Mouse (Mus musculus): ENCODE data around the gene Pld6. TPM values are rescaled to one million over a fixed set of nuclear protein-coding genes. Genes with fewer than 3 reads are reported as not detected.
"Not testable (repeated sequence)": the region's sequence is repeated elsewhere in the genome, so short reads cannot be mapped to it uniquely, and the experiment has no call there.

Gene Pld6
- polyA plus RNA-seq, 1 experiment from 2014 or later: 0.60 TPM

DNA sequence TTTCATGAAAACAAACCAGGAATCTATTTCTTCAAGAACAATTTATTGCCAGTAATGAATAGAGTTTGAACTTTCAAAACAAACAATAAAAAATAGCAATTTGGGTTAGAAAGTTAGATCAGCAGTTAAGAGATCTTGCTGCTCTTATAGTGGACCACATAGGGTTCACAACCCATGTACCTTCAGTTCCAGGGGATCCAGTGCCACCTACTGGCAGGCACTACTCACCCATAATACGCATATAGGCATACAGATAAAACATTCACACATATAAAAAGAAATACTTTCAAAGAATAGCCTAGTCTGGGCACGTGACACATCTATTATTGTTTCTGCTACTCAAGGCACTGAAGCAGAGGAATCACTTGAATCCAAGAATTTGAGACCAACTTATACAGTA is 40.8 kb downstream of the Pld6 start:
- Histone ChIP-seq H3K4me1 (ENCODE audit: control insufficient read depth, insufficient read depth, low read length) (no peaks in the 10 kb centered on the region), H3K36me3 (ENCODE audit: control insufficient read depth, insufficient read depth, low read length) (peaks cover 14% of the 10 kb centered on the region), H3K4me3 (ENCODE audit: low read depth, low read length) (no peak overlapping the region), H3K27me3 (ENCODE audit: control insufficient read depth, insufficient read depth, low read length) (no peaks in the 10 kb centered on the region), H3K9ac (ENCODE audit: low read length) (no peak overlapping the region), H3K27ac (ENCODE audit: low read depth, low read length) (no peak overlapping the region), H3K9me3 (ENCODE audit: control insufficient read depth, low read length) (no peaks in the 10 kb centered on the region), H3K4me2 (ENCODE audit: low read depth) (no peak overlapping the region)
- DNase-seq (ENCODE audit: low spot score): no peak
- 94% methylated on average over 2 of the region's 2 CpGs for WGBS
- no peak for ATAC-seq (ENCODE audit: insufficient read depth, low FRiP score, low TSS enrichment)

DNA sequence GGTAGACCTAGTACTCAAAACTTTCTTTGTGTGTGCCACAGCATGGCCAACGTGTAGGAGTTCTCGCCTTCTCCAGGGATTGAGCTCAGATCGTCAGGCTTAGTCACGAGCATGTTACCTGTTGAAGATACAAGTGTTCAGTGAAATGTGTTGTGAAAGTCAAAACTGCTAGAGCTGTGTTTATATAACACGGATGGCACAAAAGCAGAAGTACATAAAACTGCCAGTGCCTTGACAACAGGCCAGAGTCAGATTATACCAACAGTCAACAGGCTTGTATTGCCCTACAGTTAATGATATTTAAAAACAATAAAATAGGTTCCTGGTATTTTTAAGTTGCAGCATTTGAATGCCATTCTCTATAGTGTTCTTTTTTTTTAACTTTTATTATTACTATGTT is 41.6 kb downstream of the Pld6 start:
- H3K9me3 ChIP-seq (ENCODE audit: control insufficient read depth, low read length): no peaks in the 10 kb centered on the region

GRCm38 (mm10) chr11:59744374-59744773 is 43.1 kb downstream of the Pld6 start:
- no peak for ATAC-seq (ENCODE audit: insufficient read depth, low FRiP score, low TSS enrichment)
- WGBS: 95% methylated on average over 4 of the region's 4 CpGs
- Histone ChIP-seq H3K27ac (ENCODE audit: low read depth, low read length) (no peak overlapping the region), H3K4me1 (ENCODE audit: control insufficient read depth, insufficient read depth, low read length) (no peaks in the 10 kb centered on the region), H3K27me3 (ENCODE audit: control insufficient read depth, insufficient read depth, low read length) (no peaks in the 10 kb centered on the region), H3K4me3 (ENCODE audit: low read depth, low read length) (no peak overlapping the region), H3K4me2 (ENCODE audit: low read depth) (no peak overlapping the region), H3K9ac (ENCODE audit: low read length) (no peak overlapping the region), H3K9me3 (ENCODE audit: control insufficient read depth, low read length) (no peaks in the 10 kb centered on the region), H3K36me3 (ENCODE audit: control insufficient read depth, insufficient read depth, low read length) (peaks cover 12% of the 10 kb centered on the region)
- DNase-seq (ENCODE audit: low spot score): no peak

More for the DNA sequence above, 41.6 kb downstream of the Pld6 start:
- no peaks in the 10 kb centered on the region for H3K27me3 ChIP-seq (ENCODE audit: control insufficient read depth, insufficient read depth, low read length)
- no peak overlapping the region for H3K27ac ChIP-seq (ENCODE audit: low read depth, low read length)
- peaks cover 11% of the 10 kb centered on the region for H3K36me3 ChIP-seq (ENCODE audit: control insufficient read depth, insufficient read depth, low read length)
- 93% methylated on average over 5 of the region's 5 CpGs for WGBS
- ATAC-seq (ENCODE audit: insufficient read depth, low FRiP score, low TSS enrichment): no peak
- no peaks in the 10 kb centered on the region for H3K4me1 ChIP-seq (ENCODE audit: control insufficient read depth, insufficient read depth, low read length)
- no peak for DNase-seq (ENCODE audit: low spot score)
- H3K9ac ChIP-seq (ENCODE audit: low read length): no peak overlapping the region
- no peak overlapping the region for H3K4me3 ChIP-seq (ENCODE audit: low read depth, low read length)
- H3K4me2 ChIP-seq (ENCODE audit: low read depth): no peak overlapping the region

- H3K9me3 ChIP-seq (ENCODE audit: control insufficient read depth, low read length): no peaks in the 10 kb centered on the region
- no peak overlapping the region for H3K4me2 ChIP-seq (ENCODE audit: low read depth)
- H3K27ac ChIP-seq (ENCODE audit: low read depth, low read length): no peak overlapping the region
- no peak overlapping the region for H3K4me3 ChIP-seq (ENCODE audit: low read depth, low read length)
- no peak overlapping the region for H3K9ac ChIP-seq (ENCODE audit: low read length)
- H3K36me3 ChIP-seq (ENCODE audit: control insufficient read depth, insufficient read depth, low read length): peaks cover 12% of the 10 kb centered on the region
- H3K27me3 ChIP-seq (ENCODE audit: control insufficient read depth, insufficient read depth, low read length): no peaks in the 10 kb centered on the region
- no peaks in the 10 kb centered on the region for H3K4me1 ChIP-seq (ENCODE audit: control insufficient read depth, insufficient read depth, low read length)
- DNase-seq (ENCODE audit: low spot score) (no peak), ATAC-seq (ENCODE audit: insufficient read depth, low FRiP score, low TSS enrichment) (no peak)
- WGBS: 100% methylated on average over 1 of the region's 1 CpGs
These were observed 43.7 kb downstream of the Pld6 start for GRCm38 (mm10) chr11:59743712-59744111.

GRCm38 (mm10) chr11:59743307-59743706 is 44.1 kb downstream of the Pld6 start:
- Histone ChIP-seq H3K36me3 (ENCODE audit: control insufficient read depth, insufficient read depth, low read length) (peaks cover 12% of the 10 kb centered on the region), H3K27ac (ENCODE audit: low read depth, low read length) (no peak overlapping the region), H3K4me2 (ENCODE audit: low read depth) (no peak overlapping the region), H3K9me3 (ENCODE audit: control insufficient read depth, low read length) (no peaks in the 10 kb centered on the region), H3K9ac (ENCODE audit: low read length) (no peak overlapping the region), H3K4me3 (ENCODE audit: low read depth, low read length) (no peak overlapping the region), H3K4me1 (ENCODE audit: control insufficient read depth, insufficient read depth, low read length) (no peaks in the 10 kb centered on the region), H3K27me3 (ENCODE audit: control insufficient read depth, insufficient read depth, low read length) (no peaks in the 10 kb centered on the region)
- ATAC-seq (ENCODE audit: insufficient read depth, low FRiP score, low TSS enrichment): no peak
- DNase-seq (ENCODE audit: low spot score): no peak
- WGBS: 93% methylated on average over 2 of the region's 2 CpGs

GRCm38 (mm10) chr11:59741915-59742314 is 45.5 kb downstream of the Pld6 start:
- no peak overlapping the region for H3K9ac ChIP-seq (ENCODE audit: low read length)
- WGBS: 95% methylated on average over 5 of the region's 5 CpGs
- no peaks in the 10 kb centered on the region for H3K4me1 ChIP-seq (ENCODE audit: control insufficient read depth, insufficient read depth, low read length)
- peaks cover 13% of the 10 kb centered on the region for H3K36me3 ChIP-seq (ENCODE audit: control insufficient read depth, insufficient read depth, low read length)
- DNase-seq (ENCODE audit: low spot score): no peak
- H3K27me3 ChIP-seq (ENCODE audit: control insufficient read depth, insufficient read depth, low read length): no peaks in the 10 kb centered on the region
- H3K4me2 ChIP-seq (ENCODE audit: low read depth): no peak overlapping the region
- H3K9me3 ChIP-seq (ENCODE audit: control insufficient read depth, low read length): no peaks in the 10 kb centered on the region
- no peak overlapping the region for H3K4me3 ChIP-seq (ENCODE audit: low read depth, low read length)
- H3K27ac ChIP-seq (ENCODE audit: low read depth, low read length): no peak overlapping the region
- ATAC-seq (ENCODE audit: insufficient read depth, low FRiP score, low TSS enrichment): no peak

DNA sequence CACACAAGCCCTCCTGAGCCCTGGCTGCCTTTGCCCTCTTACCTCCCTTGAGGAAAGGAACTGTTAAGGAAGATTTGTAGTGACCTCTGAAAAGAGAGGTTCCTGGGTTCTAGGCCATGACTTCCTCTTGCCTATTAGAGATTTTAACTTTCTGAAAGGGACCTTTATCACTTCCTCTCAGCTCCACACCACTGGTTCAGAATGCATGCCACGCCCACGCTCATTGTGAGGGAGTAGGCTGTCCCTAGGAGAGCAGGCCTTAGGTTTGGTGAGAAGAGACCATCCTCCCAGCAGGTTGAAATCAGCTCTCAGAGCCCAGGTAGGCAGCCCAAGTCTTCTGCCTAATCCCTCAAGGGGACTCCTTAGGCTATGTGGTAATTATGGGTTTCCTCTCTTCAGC is 47.4 kb downstream of the Pld6 start:
- Histone ChIP-seq H3K4me1 (ENCODE audit: control insufficient read depth, insufficient read depth, low read length) (no peaks in the 10 kb centered on the region), H3K9ac (ENCODE audit: low read length) (no peak overlapping the region), H3K9me3 (ENCODE audit: control insufficient read depth, low read length) (no peaks in the 10 kb centered on the region), H3K36me3 (ENCODE audit: control insufficient read depth, insufficient read depth, low read length) (peaks cover 14% of the 10 kb centered on the region), H3K4me2 (ENCODE audit: low read depth) (no peak overlapping the region), H3K27me3 (ENCODE audit: control insufficient read depth, insufficient read depth, low read length) (no peaks in the 10 kb centered on the region), H3K27ac (ENCODE audit: low read depth, low read length) (no peak overlapping the region), H3K4me3 (ENCODE audit: low read depth, low read length) (no peak overlapping the region)
- WGBS: 90% methylated on average over 2 of the region's 2 CpGs
- DNase-seq (ENCODE audit: low spot score) (no peak), ATAC-seq (ENCODE audit: insufficient read depth, low FRiP score, low TSS enrichment) (no peak)

GRCm38 (mm10) chr11:59737250-59737649 is 50.2 kb downstream of the Pld6 start:
- Histone ChIP-seq H3K9ac (ENCODE audit: low read length) (no peak overlapping the region), H3K27me3 (ENCODE audit: control insufficient read depth, insufficient read depth, low read length) (no peaks in the 10 kb centered on the region), H3K27ac (ENCODE audit: low read depth, low read length) (no peak overlapping the region), H3K4me2 (ENCODE audit: low read depth) (no peak overlapping the region), H3K36me3 (ENCODE audit: control insufficient read depth, insufficient read depth, low read length) (peaks cover 10% of the 10 kb centered on the region), H3K4me1 (ENCODE audit: control insufficient read depth, insufficient read depth, low read length) (no peaks in the 10 kb centered on the region), H3K9me3 (ENCODE audit: control insufficient read depth, low read length) (no peaks in the 10 kb centered on the region), H3K4me3 (ENCODE audit: low read depth, low read length) (no peak overlapping the region)
- no peak for ATAC-seq (ENCODE audit: insufficient read depth, low FRiP score, low TSS enrichment)
- WGBS: 95% methylated on average over 12 of the region's 12 CpGs
- no peak for DNase-seq (ENCODE audit: low spot score)

DNA sequence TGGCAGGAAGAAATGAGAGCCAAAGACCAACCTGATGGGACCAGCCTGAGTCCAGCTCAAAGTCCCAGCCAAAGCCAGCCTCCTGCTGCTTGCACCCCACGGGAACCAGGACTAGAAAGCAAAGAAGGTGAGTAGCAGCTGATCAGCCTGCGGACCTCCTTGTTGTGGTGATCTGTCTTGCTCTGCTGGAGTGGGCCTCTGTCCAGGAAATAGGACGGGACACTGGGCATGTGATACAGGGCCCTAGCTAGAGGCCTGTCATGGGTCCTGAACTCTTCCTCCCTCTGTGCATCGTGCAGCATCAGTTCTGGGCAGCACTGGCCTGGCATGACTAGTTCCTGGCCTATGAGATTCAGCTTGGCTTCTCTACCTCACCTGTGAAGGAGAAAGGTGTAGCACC is 51.5 kb downstream of the Pld6 start:
- not testable (repeated sequence) for H3K4me3 ChIP-seq (ENCODE audit: low read depth, low read length); H3K9ac ChIP-seq (ENCODE audit: low read length); H3K4me2 ChIP-seq (ENCODE audit: low read depth); H3K27me3 ChIP-seq (ENCODE audit: control insufficient read depth, insufficient read depth, low read length); ATAC-seq (ENCODE audit: insufficient read depth, low FRiP score, low TSS enrichment); DNase-seq (ENCODE audit: low spot score); H3K27ac ChIP-seq (ENCODE audit: low read depth, low read length); H3K36me3 ChIP-seq (ENCODE audit: control insufficient read depth, insufficient read depth, low read length); H3K4me1 ChIP-seq (ENCODE audit: control insufficient read depth, insufficient read depth, low read length); H3K9me3 ChIP-seq (ENCODE audit: control insufficient read depth, low read length)
- WGBS: 93% methylated on average over 4 of the region's 4 CpGs
